Mouse (Mus musculus) testis, adult 2 months (tissue): ENCODE results near the gene Mid1. TPM values are rescaled to one million over a fixed set of nuclear protein-coding genes. Genes with fewer than 3 reads are reported as not detected.
A peak's percentile ranks its signal among the peaks of the same experiment; 100 is the strongest.
"Not testable (repeated sequence)": the region's sequence is repeated elsewhere in the genome, so short reads cannot be mapped to it uniquely, and the experiment has no call there.

ENCODE experiments used
- H3K27ac ChIP-seq: fragments of 200-500 bp; 2 replicates; pipeline ENCODE4 v1.5.1; 2012; ENCODE audit warnings: low read depth, low read length; ENCODE audit not compliant: control insufficient read depth, insufficient read depth
- H3K27me3 ChIP-seq: fragments of 200-500 bp; 2 replicates; pipeline ENCODE4 v1.6.1; 2012; ENCODE audit warnings: mild to moderate bottlenecking, low read length, moderate library complexity; ENCODE audit not compliant: control insufficient read depth, insufficient read depth
- H3K36me3 ChIP-seq: fragments of 200-500 bp; 2 replicates; pipeline ENCODE4 v1.6.1; 2012; ENCODE audit warnings: mild to moderate bottlenecking, low read length; ENCODE audit not compliant: control insufficient read depth, insufficient read depth
- H3K4me1 ChIP-seq: fragments of 200-500 bp; 2 replicates; pipeline ENCODE4 v1.6.1; 2012; ENCODE audit warnings: low read length; ENCODE audit not compliant: control insufficient read depth, insufficient read depth
- H3K4me3 ChIP-seq: fragments of 200-500 bp; 2 replicates; pipeline ENCODE4 v1.5.1; 2012; ENCODE audit warnings: low read depth, mild to moderate bottlenecking, low read length, moderate library complexity, mixed read lengths; ENCODE audit not compliant: control insufficient read depth
- polyA plus RNA-seq: library from polyadenylated mRNA; depleted of rRNA; stranded (reverse); fragments of >200 nt; gene quantifications from 2 replicates; pipeline ENCODE4 v1.2.3, GENCODE M21; 2012

Mid1 gene
- polyA plus RNA-seq, 1 experiment = 0.65 TPM

DNA sequence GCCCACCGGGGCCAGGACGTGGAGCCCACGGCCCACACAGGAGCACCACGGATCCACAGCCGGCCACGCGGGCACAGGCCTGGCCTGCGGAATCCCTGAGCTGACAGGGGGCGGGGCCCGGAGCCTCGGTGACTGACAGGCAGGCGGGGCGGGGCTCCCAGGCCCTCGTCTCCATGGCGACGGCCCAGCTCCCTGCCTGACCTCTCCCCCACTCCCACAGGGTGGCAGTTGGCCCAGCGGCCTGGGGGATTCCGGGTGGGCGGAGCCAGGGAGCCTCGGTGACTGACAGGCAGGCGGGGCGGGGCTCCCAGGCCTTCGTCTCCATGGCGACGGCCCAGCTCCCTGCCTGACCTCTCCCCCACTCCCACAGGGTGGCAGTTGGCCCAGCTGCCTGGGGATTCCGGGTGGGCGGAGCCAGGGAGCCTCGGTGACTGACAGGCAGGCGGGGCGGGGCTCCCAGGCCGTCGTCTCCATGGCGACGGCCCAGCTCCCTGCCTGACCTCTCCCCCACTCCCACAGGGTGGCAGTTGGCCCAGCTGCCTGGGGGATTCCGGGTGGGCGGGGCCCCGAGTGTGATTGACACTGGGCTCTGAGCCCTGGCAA lies 313.0 kb downstream of the Mid1 start:
- H3K36me3 ChIP-seq, H3K4me1 ChIP-seq, H3K27me3 ChIP-seq: not testable (repeated sequence)
- Histone ChIP-seq H3K4me3 (peak overlapping the region; percentile 62), H3K27ac (peak overlapping the region; percentile 89)

DNA sequence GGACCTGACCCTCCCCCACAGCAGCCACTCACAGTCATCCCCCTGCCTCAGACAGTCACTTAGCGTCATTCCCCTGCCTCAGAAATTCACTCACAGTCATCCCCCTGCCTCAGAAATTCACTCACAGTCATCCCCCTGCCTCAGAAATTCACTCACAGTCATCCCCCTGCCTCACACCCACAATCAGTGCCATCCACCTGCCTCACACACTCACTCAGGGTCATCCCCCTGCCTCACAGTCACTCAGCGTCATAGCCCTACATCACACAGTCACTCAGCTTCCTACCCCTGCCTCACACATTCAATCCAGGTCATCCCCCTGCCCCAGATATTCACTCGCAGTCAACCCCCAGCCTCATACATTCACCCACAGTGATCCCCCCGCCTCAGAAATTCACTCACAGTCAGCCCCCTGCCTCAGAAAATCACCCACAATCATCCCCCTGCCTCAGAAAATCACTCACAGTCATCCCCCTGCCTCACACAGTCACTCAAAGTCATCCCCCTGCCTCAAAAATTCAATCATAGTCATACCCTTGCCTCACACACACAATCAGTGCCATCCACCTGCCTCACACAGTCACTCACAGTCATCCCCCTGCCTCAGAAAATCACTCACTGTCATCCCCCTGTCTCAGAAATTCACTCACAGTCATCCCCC lies 313.7 kb downstream of the Mid1 start:
- H3K36me3 ChIP-seq, H3K4me3 ChIP-seq, H3K4me1 ChIP-seq, H3K27me3 ChIP-seq: not testable (repeated sequence)
- peak overlapping the region; percentile 79; the same call in 1 of the 2 replicates for H3K27ac ChIP-seq

DNA sequence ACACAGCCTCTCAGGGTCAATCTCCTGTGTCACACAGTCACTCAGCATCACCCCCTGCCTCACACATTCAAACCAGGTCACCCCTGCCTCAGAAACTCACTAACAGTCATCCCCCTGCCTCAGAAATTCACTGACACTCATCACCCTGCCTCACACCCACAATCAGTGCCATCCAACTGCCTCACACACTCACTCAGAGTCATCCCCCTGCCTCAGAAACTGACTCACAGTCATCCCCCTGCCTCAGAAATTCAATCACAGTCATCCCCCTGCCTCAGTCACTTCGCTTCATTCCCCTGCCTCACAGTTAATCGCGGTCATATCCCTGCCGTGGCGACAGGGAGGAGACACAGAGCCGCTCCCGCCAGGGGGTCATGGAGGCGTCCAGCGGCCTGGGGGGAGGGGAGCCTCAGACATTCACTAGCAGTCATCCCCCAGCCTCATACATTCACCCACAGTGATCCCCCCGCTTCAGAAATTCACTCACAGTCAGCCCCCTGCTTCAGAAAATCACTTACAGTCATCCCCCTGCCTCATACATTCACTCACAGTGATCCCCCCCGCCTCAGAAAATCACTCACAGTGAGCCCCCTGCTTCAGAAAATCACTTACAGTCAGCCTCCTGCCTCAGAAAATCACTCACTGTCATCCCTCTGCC lies 314.4 kb downstream of the Mid1 start:
- H3K27ac ChIP-seq = peak overlapping the region; percentile 79
- H3K27me3 ChIP-seq, H3K4me3 ChIP-seq, H3K36me3 ChIP-seq, H3K4me1 ChIP-seq: not testable (repeated sequence)

DNA sequence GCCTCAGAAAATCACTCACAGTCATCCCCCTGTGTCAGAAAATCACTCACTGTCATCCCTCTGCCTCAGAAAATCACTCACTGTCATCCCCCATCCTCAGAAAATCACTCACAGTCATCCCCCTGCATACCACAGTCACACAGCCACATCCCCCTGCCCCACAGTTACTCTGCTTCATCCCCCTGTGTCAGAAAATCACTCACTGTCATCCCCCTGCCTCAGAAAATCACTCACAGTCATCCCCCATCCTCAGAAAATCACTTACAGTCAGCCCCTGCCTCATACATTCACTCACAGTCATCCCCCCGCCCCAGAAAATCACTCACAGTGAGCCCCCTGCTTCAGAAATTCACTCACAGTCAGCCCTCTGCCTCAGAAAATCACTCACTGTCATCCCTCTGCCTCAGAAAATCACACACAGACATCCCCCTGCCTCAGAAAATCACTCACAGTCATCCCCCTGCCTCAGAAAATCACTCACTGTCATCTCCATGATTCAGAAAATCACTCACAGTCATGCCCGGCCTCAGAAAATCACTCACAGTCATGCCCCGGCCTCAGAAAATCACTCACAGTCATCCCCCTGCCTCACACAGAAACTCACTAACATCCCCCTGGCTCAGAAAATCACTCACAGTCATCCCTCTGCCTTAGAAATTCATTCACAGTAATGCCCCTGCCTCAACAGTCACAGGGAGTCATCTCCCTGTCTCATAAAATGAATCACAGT lies 315.1 kb downstream of the Mid1 start:
- not testable (repeated sequence) for H3K27ac ChIP-seq, H3K36me3 ChIP-seq, H3K27me3 ChIP-seq, H3K4me1 ChIP-seq, H3K4me3 ChIP-seq

DNA sequence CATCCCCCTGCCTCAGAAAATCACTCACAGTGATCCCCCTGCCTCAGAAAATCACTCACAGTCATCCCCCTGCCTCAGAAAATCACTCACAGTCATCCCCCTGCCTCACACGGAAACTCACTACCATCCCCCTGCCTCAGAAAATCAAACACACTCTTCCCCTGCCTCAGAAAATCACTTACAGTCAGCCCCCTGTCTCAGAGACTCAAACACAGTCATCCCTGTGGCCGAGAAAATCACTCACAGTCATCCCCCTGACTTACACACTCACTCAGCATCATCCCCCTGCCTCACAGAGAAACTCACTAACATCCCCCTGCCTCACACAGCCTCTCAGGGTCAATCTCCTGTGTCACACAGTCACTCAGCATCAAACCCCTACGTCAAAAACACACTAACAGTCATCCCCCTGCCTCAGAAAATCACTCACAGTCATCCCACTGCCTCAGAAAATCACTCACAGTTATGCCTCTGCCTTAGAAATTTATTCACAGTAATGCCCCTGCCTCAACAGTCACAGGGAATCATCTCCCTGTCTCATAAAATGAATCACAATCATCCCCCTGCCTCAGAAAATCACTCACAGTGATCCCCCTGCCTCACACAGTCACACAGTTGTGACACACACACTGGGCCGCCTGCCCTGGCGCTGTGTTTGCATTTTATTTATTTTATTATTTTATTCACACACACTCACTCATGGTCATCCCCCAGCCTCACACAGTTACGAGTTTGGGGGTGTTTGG lies 315.8 kb downstream of the Mid1 start:
- H3K27ac ChIP-seq = not testable (repeated sequence)

DNA sequence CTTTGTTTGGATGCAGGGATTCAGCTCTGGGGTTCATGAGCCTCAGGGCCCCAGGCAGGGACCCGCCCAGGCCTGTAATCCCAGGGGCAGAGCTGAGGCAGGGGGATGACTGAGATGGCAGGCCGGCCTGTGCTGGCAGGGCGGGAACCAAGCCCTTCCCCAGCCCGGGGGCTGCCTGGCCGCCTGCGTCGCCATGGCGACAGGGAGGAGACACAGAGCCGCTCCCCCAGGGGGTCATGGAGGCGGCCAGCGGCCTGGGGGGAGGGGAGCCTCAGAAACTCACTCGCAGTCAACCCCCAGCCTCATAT lies 316.3 kb downstream of the Mid1 start:
- H3K4me1 ChIP-seq, H3K27me3 ChIP-seq, H3K27ac ChIP-seq, H3K4me3 ChIP-seq, H3K36me3 ChIP-seq: not testable (repeated sequence)

More for the DNA sequence above, 315.8 kb downstream of the Mid1 start:
- not testable (repeated sequence) for H3K27me3 ChIP-seq, H3K4me3 ChIP-seq, H3K36me3 ChIP-seq, H3K4me1 ChIP-seq

DNA sequence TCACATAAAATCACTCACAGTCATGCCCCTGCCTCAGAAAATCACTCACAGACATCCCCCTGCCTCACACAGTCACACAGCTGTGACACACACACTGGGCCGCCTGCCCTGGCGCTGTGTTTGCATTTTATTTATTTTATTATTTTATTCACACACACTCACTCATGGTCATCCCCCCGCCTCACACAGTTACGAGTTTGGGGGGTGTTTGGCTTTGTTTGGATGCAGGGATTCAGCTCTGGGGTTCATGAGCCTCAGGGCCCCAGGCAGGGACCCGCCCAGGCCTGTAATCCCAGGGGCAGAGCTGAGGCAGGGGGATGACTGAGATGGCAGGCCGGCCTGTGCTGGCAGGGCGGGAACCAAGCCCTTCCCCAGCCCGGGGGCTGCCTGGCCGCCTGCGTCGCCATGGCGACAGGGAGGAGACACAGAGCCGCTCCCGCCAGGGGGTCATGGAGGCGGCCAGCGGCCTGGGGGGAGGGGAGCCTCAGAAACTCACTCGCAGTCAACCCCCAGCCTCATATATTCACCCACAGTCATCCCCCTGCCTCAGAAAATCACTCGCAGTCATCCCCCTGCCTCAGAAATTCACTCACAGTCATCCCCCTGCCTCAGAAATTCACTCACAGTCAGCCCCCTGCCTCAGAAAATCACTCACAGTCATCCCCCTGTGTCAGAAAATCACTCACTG lies 317.7 kb downstream of the Mid1 start:
- H3K4me1 ChIP-seq, H3K36me3 ChIP-seq, H3K27me3 ChIP-seq, H3K27ac ChIP-seq, H3K4me3 ChIP-seq: not testable (repeated sequence)

DNA sequence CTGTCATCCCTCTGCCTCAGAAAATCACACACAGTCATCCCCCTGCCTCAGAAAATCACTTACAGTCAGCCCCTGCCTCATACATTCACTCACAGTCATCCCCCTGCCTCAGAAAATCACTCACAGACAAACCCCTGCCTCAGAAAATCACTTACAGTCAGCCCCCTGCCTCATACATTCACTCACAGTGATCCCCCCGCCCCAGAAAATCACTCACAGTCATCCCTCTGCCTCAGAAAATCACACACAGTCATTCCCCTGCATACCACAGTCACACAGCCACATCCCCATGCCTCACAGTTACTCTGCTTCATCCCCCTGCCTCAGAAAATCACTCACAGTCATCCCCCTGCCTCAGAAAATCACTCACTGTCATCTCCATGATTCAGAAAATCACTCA lies 318.5 kb downstream of the Mid1 start:
- not testable (repeated sequence) for H3K4me1 ChIP-seq, H3K27me3 ChIP-seq, H3K4me3 ChIP-seq, H3K36me3 ChIP-seq, H3K27ac ChIP-seq

DNA sequence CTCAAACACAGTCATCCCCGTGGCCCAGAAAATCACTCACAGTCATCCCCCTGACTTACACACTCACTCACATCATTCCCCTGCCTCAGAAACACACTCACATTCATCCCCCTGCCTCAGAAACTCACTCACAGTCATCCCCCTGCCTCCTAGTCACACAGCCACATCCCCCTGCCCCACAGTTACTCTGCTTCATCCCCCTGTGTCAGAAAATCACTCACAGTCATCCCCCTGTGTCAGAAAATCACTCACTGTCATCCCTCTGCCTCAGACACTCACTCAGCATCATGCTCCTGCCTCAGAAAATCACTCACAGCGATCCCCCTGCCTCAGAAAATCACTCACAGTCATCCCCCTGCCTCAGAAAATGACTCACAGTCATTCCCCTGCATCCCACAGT lies 319.2 kb downstream of the Mid1 start:
- not testable (repeated sequence) for H3K27ac ChIP-seq, H3K4me1 ChIP-seq, H3K36me3 ChIP-seq, H3K27me3 ChIP-seq, H3K4me3 ChIP-seq

DNA sequence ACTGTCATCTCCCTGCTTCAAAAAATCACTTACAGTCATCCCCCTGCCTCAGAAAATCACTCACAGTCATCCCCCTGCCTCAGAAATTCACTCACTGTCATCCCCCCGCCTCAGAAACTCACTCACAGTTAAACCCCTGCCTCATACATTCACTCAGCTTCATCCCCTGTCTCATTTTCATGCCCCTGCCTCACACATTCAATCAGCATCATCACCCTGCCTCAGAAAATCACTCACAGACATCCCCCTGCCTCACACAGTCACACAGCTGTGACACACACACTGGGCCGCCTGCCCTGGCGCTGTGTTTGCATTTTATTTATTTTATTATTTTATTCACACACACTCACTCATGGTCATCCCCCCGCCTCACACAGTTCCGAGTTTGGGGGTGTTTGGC lies 319.8 kb downstream of the Mid1 start:
- H3K27me3 ChIP-seq, H3K4me3 ChIP-seq, H3K4me1 ChIP-seq, H3K27ac ChIP-seq, H3K36me3 ChIP-seq: not testable (repeated sequence)

DNA sequence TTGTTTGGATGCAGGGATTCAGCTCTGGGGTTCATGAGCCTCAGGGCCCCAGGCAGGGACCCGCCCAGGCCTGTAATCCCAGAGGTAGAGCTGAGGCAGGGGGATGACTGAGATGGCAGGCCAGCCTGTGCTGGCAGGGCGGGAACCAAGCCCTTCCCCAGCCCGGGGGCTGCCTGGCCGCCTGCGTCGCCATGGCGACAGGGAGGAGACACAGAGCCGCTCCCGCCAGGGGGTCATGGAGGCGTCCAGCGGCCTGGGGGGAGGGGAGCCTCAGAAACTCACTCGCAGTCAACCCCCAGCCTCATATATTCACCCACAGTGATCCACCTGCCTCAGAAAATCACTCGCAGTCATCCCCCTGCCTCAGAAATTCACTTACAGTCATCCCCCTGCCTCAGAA lies 320.2 kb downstream of the Mid1 start:
- not testable (repeated sequence) for H3K27ac ChIP-seq, H3K27me3 ChIP-seq, H3K36me3 ChIP-seq, H3K4me1 ChIP-seq, H3K4me3 ChIP-seq
